Mouse (Mus musculus) ovary, adult 10 weeks (tissue): ENCODE measurements around the gene Caml. TPM values are rescaled to one million over a fixed set of nuclear protein-coding genes. Genes with fewer than 3 reads are reported as not detected.

Experiments used
- polyA plus RNA-seq: library from polyadenylated mRNA; stranded (reverse); fragments of 350-450 nt; fragmentation: Illumina TruSeq; extraction: RNeasy Lipid Tissue Mini Kit (QIAGEN cat#74804); gene quantifications from one replicate; pipeline ENCODE4 v1.2.3, GENCODE M21; 2014

The Caml gene
- polyA plus RNA-seq, result 59.7 TPM

GRCm38 (mm10) chr13:55622649-55623541 is at the start of gene Caml:
Caml (plus strand) TSS chr13:55623005.

GRCm38 (mm10) chr13:55573432-55573831 is 49.4 kb upstream of the Caml start, which contains the start of gene Tmed9:
Tmed9 (plus strand) TSS chr13:55573732.

GRCm38 (mm10) chr13:55599566-55600540 is 23.0 kb upstream of the Caml start, which contains the start of gene B4galt7:
B4galt7 (plus strand) TSS chr13:55599896.

GRCm38 (mm10) chr13:55634639-55635127 is 11.9 kb downstream of the Caml start, which contains the start of gene Ddx46:
Ddx46 (plus strand) TSS chr13:55635027.

Other genes with a start within 250 kb of the Caml start
- gene Slc34a1, start 224.8 kb upstream of the Caml start, polyA plus RNA-seq, result not detected
- gene Pfn3, start 207.8 kb upstream of the Caml start, polyA plus RNA-seq, result not detected
- not detected for gene F12, start 196.2 kb upstream of the Caml start, polyA plus RNA-seq
- 4.1 TPM for gene Grk6, start 177.9 kb upstream of the Caml start, polyA plus RNA-seq
- not detected for gene Prr7, start 158.7 kb upstream of the Caml start, polyA plus RNA-seq
- gene Dbn1, start 134.9 kb upstream of the Caml start, polyA plus RNA-seq, result 3.1 TPM
- gene Pdlim7, start 109.3 kb upstream of the Caml start, polyA plus RNA-seq, result 0.43 TPM
- not detected for gene Dok3, start 93.7 kb upstream of the Caml start, polyA plus RNA-seq
- gene Ddx41, start 86.3 kb upstream of the Caml start, polyA plus RNA-seq, result 2.7 TPM
- 4.6 TPM for gene Fam193b, start 51.9 kb upstream of the Caml start, polyA plus RNA-seq
- 84.6 TPM for gene Tmed9, start 49.3 kb upstream of the Caml start, polyA plus RNA-seq
- 1.7 TPM for gene B4galt7, start 23.1 kb upstream of the Caml start, polyA plus RNA-seq
- 86.1 TPM for gene Ddx46, start 12.0 kb downstream of the Caml start, polyA plus RNA-seq
- gene B230219D22Rik, start 70.1 kb downstream of the Caml start, polyA plus RNA-seq, result 208 TPM
- gene Txndc15, start 91.6 kb downstream of the Caml start, polyA plus RNA-seq, result 112 TPM
- 14.5 TPM for gene Pcbd2, start 104.4 kb downstream of the Caml start, polyA plus RNA-seq
- not detected for gene Catsper3, start 161.6 kb downstream of the Caml start, polyA plus RNA-seq
- not detected for gene Pitx1, start 213.2 kb downstream of the Caml start, polyA plus RNA-seq